Mouse (Mus musculus) megakaryocyte, adult 5-6 weeks (primary cell): Measurements from ENCODE around the gene Cntrob. TPM values are rescaled to one million over a fixed set of nuclear protein-coding genes. Genes with fewer than 3 reads are reported as not detected.

Experiments
- ATAC-seq: 2 replicates; pipeline ENCODE4 v1.8.0; 2016; ENCODE audit warnings: mild to moderate bottlenecking, inconsistent platforms; ENCODE audit not compliant: poor library complexity, severe bottlenecking
- total RNA-seq, 2 experiments: library from RNA; stranded (forward) in 1 of 2; stranded (reverse) in 1 of 2; fragments of 153-499, 151-499 nt in 1 of 2; fragments of 221-1000, 200-1000 nt in 1 of 2; gene quantifications; 2 replicates each; pipeline versions ENCODE4 v1.2.3 to v1.2.4; 2015 to 2017

The Cntrob gene
- total RNA-seq (2015): 15.2 and 28.3 TPM in 2 replicates
- total RNA-seq (2017): 10.4 and 13.8 TPM in 2 replicates

- peak; percentile 87 for ATAC-seq
Observed at GRCm38 (mm10) chr11:69323667-69324111, at the start of gene Cntrob, which contains the start of gene Trappc1. Gene Cntrob (minus strand): TSS chr11:69323775. Gene Trappc1 (plus strand): TSS chr11:69323980.

- ATAC-seq: no peak
Observed at GRCm38 (mm10) chr11:69372780-69373170, 49.2 kb upstream of the Cntrob start.

- ATAC-seq: no peak
Observed at GRCm38 (mm10) chr11:69372056-69372779, 48.6 kb upstream of the Cntrob start.

GRCm38 (mm10) chr11:69371601-69372000 lies 48.0 kb upstream of the Cntrob start:
- ATAC-seq: no peak

- no peak for ATAC-seq
Observed at GRCm38 (mm10) chr11:69370817-69371215, 47.2 kb upstream of the Cntrob start.

GRCm38 (mm10) chr11:69369990-69370816 lies 46.6 kb upstream of the Cntrob start:
- no peak for ATAC-seq

GRCm38 (mm10) chr11:69369215-69369989 lies 45.8 kb upstream of the Cntrob start, which contains the start of gene Chd3:
Gene Chd3 (minus strand): TSS chr11:69369406.
- ATAC-seq: no peak

GRCm38 (mm10) chr11:69368356-69369214 lies 45.0 kb upstream of the Cntrob start:
- no peak for ATAC-seq

- no peak for ATAC-seq
Observed at GRCm38 (mm10) chr11:69367616-69368355, 44.2 kb upstream of the Cntrob start.

GRCm38 (mm10) chr11:69366855-69367615 lies 43.5 kb upstream of the Cntrob start:
- no peak for ATAC-seq

GRCm38 (mm10) chr11:69366157-69366854 lies 42.7 kb upstream of the Cntrob start:
- peak; percentile 78 for ATAC-seq

- no peak for ATAC-seq
Observed at GRCm38 (mm10) chr11:69365722-69366121, 42.1 kb upstream of the Cntrob start.

GRCm38 (mm10) chr11:69364910-69365309 lies 41.3 kb upstream of the Cntrob start:
- no peak for ATAC-seq

- no peak for ATAC-seq
Observed at GRCm38 (mm10) chr11:69364376-69364775, 40.8 kb upstream of the Cntrob start.

- ATAC-seq: no peak
Observed at GRCm38 (mm10) chr11:69362479-69362878, 38.9 kb upstream of the Cntrob start.

- no peak for ATAC-seq
Observed at GRCm38 (mm10) chr11:69362021-69362420, 38.4 kb upstream of the Cntrob start.

- no peak for ATAC-seq
Observed at GRCm38 (mm10) chr11:69357690-69358089, 34.1 kb upstream of the Cntrob start.

- ATAC-seq: no peak
Observed at GRCm38 (mm10) chr11:69356544-69356943, 33.0 kb upstream of the Cntrob start.
